Mouse (Mus musculus): ENCODE data around the gene Rbm38. TPM values are rescaled to one million over a fixed set of nuclear protein-coding genes. Genes with fewer than 3 reads are reported as not detected.

Rbm38 gene
- polyA plus RNA-seq, 1 experiment from 2014 or later, result 46.6 TPM

Other genes starting within 250 kb of the Rbm38 start
- 26.2 and 26.6 TPM in 2 replicates for gene Bmp7, start 80.2 kb upstream of the Rbm38 start, polyA plus RNA-seq (2014; fragmentation: Nextera tagmentation; extraction: Ambion mirVana)
- 0.94 and 1.4 TPM in 2 replicates for gene Spo11, start 42.8 kb upstream of the Rbm38 start, polyA plus RNA-seq (2014; fragmentation: Nextera tagmentation; extraction: Ambion mirVana)
- 155 and 158 TPM in 2 replicates for gene Rae1, start 20.4 kb upstream of the Rbm38 start, polyA plus RNA-seq (2014; fragmentation: Nextera tagmentation; extraction: Ambion mirVana)
- not detected in 2 replicates for gene Ctcfl, start 99.0 kb downstream of the Rbm38 start, polyA plus RNA-seq (2014; fragmentation: Nextera tagmentation; extraction: Ambion mirVana)
- gene Pck1, start 132.6 kb downstream of the Rbm38 start, polyA plus RNA-seq (2014; fragmentation: Nextera tagmentation; extraction: Ambion mirVana), result not detected in 2 replicates
- gene Zbp1, start 198.4 kb downstream of the Rbm38 start, polyA plus RNA-seq (2014; fragmentation: Nextera tagmentation; extraction: Ambion mirVana), result not detected in 2 replicates

All from embryonic facial prominence, embryonic 11.5 days (tissue).